Mouse (Mus musculus): ENCODE measurements at regions not wholly inside any gene's neighbourhood (a gene's known extent, or its start where the extent isn't known, plus 50 kb on each side); places are given as distances from the start of the nearest gene placed in this dataset.

GRCm38 (mm10) chr12:29288801-29289200 lies 239.4 kb upstream of the Myt1l start:
- TF ChIP-seq POLR2A (IDR thresholded peaks at IDR 0.05; ENCODE audit: insufficient read length, low read depth), result no peak
- TF ChIP-seq USF1 (IDR thresholded peaks at IDR 0.05; ENCODE audit: low read depth), result no peak
- no peak for TF ChIP-seq MAX (IDR thresholded peaks at IDR 0.05; ENCODE audit: low read depth)
- no peak for TF ChIP-seq TCF12 (IDR thresholded peaks at IDR 0.05; ENCODE audit: insufficient read depth, poor library complexity, severe bottlenecking)
